Mouse (Mus musculus) liver, embryonic 14.5 days (tissue): ENCODE measurements at regions not wholly inside any gene's neighbourhood (a gene's known extent, or its start where the extent isn't known, plus 50 kb on each side); places are given as distances from the start of the nearest gene placed in this dataset.

Experiments used
- ATAC-seq: fragments of 200-750 bp; cut with Nextera tagmentation; 2 replicates; pipeline ENCODE4 v1.8.0; 2017; ENCODE audit warnings: moderate number of reproducible peaks, mild to moderate bottlenecking, moderate library complexity; ENCODE audit not compliant: insufficient read depth
- DNase-seq, 3 experiments: peaks; one replicate each; pipeline ENCODE4 v3.0.0-alpha.2; 2012 to 2013; ENCODE audit warnings: low read depth in 3 of 3, low spot score in 3 of 3
- H3K27ac ChIP-seq: fragments of 300-500 bp; sonication (generic); 2 replicates; pipeline ENCODE4 v1.5.1; 2014; ENCODE audit warnings: moderate library complexity, mild to moderate bottlenecking, control low read depth, inconsistent platforms
- H3K27me3 ChIP-seq: fragments of 300-500 bp; sonication (generic); 2 replicates; pipeline ENCODE4 v1.6.1; 2014; ENCODE audit warnings: mild to moderate bottlenecking, low read length, moderate library complexity; ENCODE audit not compliant: control insufficient read depth, insufficient read depth
- H3K36me3 ChIP-seq: fragments of 300-500 bp; sonication (generic); replicated peaks from 2 replicates; pipeline ENCODE4 v1.6.1; 2014; ENCODE audit warnings: low read depth; ENCODE audit not compliant: control insufficient read depth, insufficient read depth
- H3K4me1 ChIP-seq, 2 experiments: fragments of 200-500 bp in 1 of 2; fragments of 300-500 bp in 1 of 2; sonication (generic) in 1 of 2; replicated peaks; 2 replicates each; pipeline ENCODE4 v1.6.1; 2012 to 2014; ENCODE audit warnings: antibody characterized with exemption in 1 of 2, inconsistent platforms in 1 of 2, low read length in 1 of 2; ENCODE audit not compliant: control insufficient read depth in 2 of 2, insufficient read depth in 2 of 2
- H3K4me2 ChIP-seq: fragments of 300-500 bp; sonication (generic); 2 replicates; pipeline ENCODE4 v1.6.1; 2014; ENCODE audit warnings: low read depth, mild to moderate bottlenecking, control low read depth, moderate library complexity
- H3K4me3 ChIP-seq, 2 experiments: fragments of 200-500 bp in 1 of 2; fragments of 300-500 bp in 1 of 2; sonication (generic) in 1 of 2; 2 replicates each; pipeline ENCODE4 v1.5.1; 2012 to 2014; ENCODE audit warnings: low read depth in 2 of 2, low read length in 2 of 2, mild to moderate bottlenecking in 2 of 2, control low read depth in 1 of 2, inconsistent platforms in 1 of 2, moderate library complexity in 1 of 2; ENCODE audit not compliant: insufficient read depth in 1 of 2
- H3K9ac ChIP-seq: fragments of 300-500 bp; sonication (generic); replicated peaks from 2 replicates; pipeline ENCODE4 v1.6.1; 2014; ENCODE audit warnings: mild to moderate bottlenecking, control low read depth, moderate library complexity
- H3K9me3 ChIP-seq: fragments of 300-500 bp; sonication (generic); 2 replicates; pipeline ENCODE4 v1.6.1; 2016; ENCODE audit warnings: low read length, mixed read lengths; ENCODE audit not compliant: control insufficient read depth
- CTCF ChIP-seq: IDR thresholded peaks from 2 replicates; pipeline ENCODE4 v1.5.1; 2016; ENCODE audit warnings: antibody characterized with exemption, low read depth, control low read depth
- EP300 ChIP-seq: IDR thresholded peaks from 2 replicates; pipeline ENCODE4 v1.6.1; 2016; ENCODE audit warnings: antibody characterized with exemption, low read depth
- WGBS: fragments of 180-500 bp; shearing (Covaris S2); extraction: QIAGEN DNeasy Blood & Tissue Kit; methylation state at CpG from one replicate; pipeline ENCODE4 v1.1.7; 2014; ENCODE audit not compliant: insufficient replicate concordance; 5-methylcytosine and 5-hydroxymethylcytosine counted together

DNA sequence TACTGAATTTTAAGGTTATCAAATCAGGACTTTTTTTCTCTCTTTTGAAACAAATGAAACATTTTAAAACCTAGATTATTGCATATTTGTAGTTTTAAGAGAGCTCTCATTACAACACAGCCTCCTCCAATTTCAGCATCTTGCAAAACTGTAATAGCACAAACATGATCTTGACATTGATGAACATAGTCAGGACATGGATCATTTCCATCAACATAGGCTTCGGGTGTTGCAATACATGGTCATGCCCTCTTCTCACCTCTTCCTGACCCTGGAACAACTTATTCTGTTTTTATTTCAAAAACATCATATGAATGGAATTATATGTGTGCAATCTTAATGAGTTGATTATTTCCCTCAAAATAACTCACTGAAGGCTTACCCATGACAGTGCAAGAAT is 284.9 kb upstream of the Dach1 start:
- no peak for ATAC-seq
- 57% methylated on average over 1 of the region's 1 CpGs for WGBS

DNA sequence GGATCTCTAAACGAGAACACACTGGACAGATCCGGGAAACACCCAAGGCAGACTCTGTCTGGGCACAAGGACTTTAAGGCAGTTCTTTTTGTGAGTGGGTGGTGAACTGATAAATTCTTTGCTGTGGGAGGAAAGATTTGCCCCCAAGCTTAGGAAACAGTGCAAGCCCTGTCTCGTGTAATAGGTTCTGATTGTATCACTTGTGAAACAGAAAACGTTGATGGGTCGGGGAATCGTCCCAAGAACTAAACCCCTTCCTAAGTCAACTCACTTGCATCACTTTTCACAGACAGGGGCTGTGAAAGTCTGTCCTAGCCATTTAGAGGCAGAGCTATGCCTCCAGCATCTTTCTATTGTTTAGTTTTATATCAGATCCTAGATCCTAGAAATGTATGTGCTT is 282.6 kb upstream of the Dach1 start:
- 66% methylated on average over 6 of the region's 6 CpGs for WGBS
- no peak overlapping the region for H3K4me3 ChIP-seq
- H3K9ac ChIP-seq = no peak overlapping the region
- TF ChIP-seq EP300 (no peak), CTCF (no peak)
- H3K4me2 ChIP-seq = no peak overlapping the region
- no peak for DNase-seq
- ATAC-seq = no peak
- H3K9me3 ChIP-seq = no peaks in the 10 kb centered on the region
- H3K27ac ChIP-seq = no peak overlapping the region
- H3K27me3 ChIP-seq = no peaks in the 10 kb centered on the region
- no peaks in the 10 kb centered on the region for H3K4me1 ChIP-seq
- H3K36me3 ChIP-seq = no peaks in the 10 kb centered on the region

More for the DNA sequence above, 284.9 kb upstream of the Dach1 start:
- Histone ChIP-seq H3K4me2 (no peak overlapping the region), H3K4me1 (no peaks in the 10 kb centered on the region), H3K4me3 (no peak overlapping the region), H3K27ac (no peak overlapping the region), H3K27me3 (no peaks in the 10 kb centered on the region), H3K9ac (no peak overlapping the region), H3K9me3 (no peaks in the 10 kb centered on the region), H3K36me3 (no peaks in the 10 kb centered on the region)
- TF ChIP-seq EP300 (no peak), CTCF (no peak)
- no peak for DNase-seq

DNA sequence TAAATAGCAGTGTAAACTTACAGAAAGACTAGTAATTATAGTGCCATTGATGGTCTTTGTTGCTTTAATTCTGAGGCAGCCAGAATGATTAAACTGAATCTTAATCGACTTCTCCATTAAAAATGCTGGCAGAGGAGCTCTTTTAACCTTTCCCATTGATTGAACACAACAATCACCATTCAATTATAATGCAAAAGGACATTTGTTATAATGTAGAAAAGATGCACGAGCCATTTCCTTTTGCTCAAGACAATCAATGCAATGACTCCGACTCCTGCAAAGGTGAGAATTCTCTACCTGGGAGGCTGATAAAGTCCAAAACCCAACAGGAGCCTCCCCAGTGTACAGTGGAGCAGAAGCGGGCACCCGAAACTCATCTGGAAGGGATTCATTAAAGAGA is 280.0 kb upstream of the Dach1 start:
- no peak for TF ChIP-seq CTCF
- H3K9me3 ChIP-seq = no peaks in the 10 kb centered on the region
- no peak for DNase-seq
- no peaks in the 10 kb centered on the region for H3K36me3 ChIP-seq
- H3K4me1 ChIP-seq = no peaks in the 10 kb centered on the region
- H3K4me2 ChIP-seq = no peak overlapping the region
- no peak overlapping the region for H3K4me3 ChIP-seq
- H3K27me3 ChIP-seq = no peaks in the 10 kb centered on the region
- no peak overlapping the region for H3K27ac ChIP-seq
- H3K9ac ChIP-seq = no peak overlapping the region
- ATAC-seq = no peak
- WGBS = 62% methylated on average over 5 of the region's 5 CpGs

DNA sequence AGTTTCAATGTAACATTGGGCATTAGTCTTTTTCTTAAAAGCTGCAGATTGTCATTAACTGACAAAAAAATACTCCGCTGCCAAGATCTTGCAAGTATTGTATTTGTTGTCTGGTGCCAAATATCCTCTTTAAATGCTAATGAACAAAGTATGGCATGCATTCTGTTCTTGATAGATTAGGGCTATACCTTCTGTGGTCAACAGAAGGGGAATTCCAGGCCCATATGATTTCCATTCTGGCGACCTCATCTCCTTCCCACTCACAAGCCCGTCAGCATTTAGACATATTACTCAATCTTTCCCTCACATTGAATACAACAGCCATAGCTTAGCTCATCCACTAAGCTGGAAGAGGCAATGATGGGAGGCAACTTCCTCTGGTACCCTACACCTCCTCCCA is 272.8 kb upstream of the Dach1 start:
- Histone ChIP-seq H3K9me3 (no peaks in the 10 kb centered on the region), H3K4me3 (no peak overlapping the region), H3K27ac (no peak overlapping the region), H3K4me1 (no peaks in the 10 kb centered on the region), H3K36me3 (no peaks in the 10 kb centered on the region), H3K9ac (no peak overlapping the region), H3K4me2 (no peak overlapping the region), H3K27me3 (no peaks in the 10 kb centered on the region)
- no peak for TF ChIP-seq EP300
- TF ChIP-seq CTCF = no peak
- ATAC-seq (no peak), DNase-seq (no peak)
- 54% methylated on average over 3 of the region's 3 CpGs for WGBS

DNA sequence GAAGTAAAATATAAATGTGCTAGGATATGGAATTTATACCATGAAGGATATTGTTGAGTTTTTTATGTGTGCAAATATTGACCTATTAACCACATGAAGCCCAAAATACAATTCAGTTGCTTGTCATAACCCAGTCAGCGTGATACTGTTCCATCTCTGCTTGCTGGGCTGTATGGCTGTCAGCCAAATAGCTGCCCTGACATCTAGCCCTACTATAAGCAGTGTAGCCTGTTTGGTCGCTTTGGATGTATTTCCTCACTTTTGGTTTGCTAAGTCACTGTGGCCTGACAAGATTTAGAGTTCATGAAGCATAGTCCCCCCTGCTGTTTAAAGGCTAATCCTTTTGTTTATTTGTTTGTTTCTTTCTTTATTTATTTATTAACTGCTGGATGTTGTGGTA is 272.4 kb upstream of the Dach1 start:
- H3K4me2 ChIP-seq = no peak overlapping the region
- WGBS = 38% methylated on average over 2 of the region's 2 CpGs
- no peaks in the 10 kb centered on the region for H3K9me3 ChIP-seq
- H3K36me3 ChIP-seq = no peaks in the 10 kb centered on the region
- no peak for TF ChIP-seq EP300
- TF ChIP-seq CTCF = no peak
- ATAC-seq (no peak), DNase-seq (no peak)
- H3K9ac ChIP-seq = no peak overlapping the region
- H3K27me3 ChIP-seq = no peaks in the 10 kb centered on the region
- no peaks in the 10 kb centered on the region for H3K4me1 ChIP-seq
- no peak overlapping the region for H3K27ac ChIP-seq
- no peak overlapping the region for H3K4me3 ChIP-seq

DNA sequence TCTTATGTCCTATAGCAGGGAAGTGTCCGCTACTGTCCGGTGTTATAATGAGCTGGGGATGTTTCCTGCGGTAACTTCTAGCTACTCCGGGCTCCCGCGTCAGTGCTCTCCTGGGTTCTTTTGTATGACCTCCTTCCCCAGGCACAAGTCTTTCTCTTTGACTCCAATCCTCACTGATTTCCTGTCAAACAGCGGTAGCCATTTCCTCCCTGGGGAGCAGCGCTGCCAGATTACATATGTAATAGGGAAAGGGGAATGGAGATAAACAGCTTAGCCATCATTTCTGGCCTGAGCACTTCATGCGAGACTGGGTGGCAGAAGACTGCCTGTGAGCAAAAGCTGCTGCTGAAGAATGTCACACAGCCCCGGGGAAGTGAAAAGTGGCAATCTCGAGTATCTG is 262.4 kb upstream of the Dach1 start:
- H3K4me3 ChIP-seq = no peak overlapping the region
- no peaks in the 10 kb centered on the region for H3K27me3 ChIP-seq
- no peaks in the 10 kb centered on the region for H3K9me3 ChIP-seq
- H3K36me3 ChIP-seq = no peaks in the 10 kb centered on the region
- TF ChIP-seq EP300 (no peak), CTCF (no peak)
- H3K4me2 ChIP-seq = no peak overlapping the region
- no peak overlapping the region for H3K27ac ChIP-seq
- no peak for ATAC-seq
- WGBS = 34% methylated on average over 11 of the region's 11 CpGs
- no peaks in the 10 kb centered on the region for H3K4me1 ChIP-seq
- no peak for DNase-seq
- no peak overlapping the region for H3K9ac ChIP-seq
